Mouse (Mus musculus): ENCODE measurements around the gene Samd10. TPM values are rescaled to one million over a fixed set of nuclear protein-coding genes. Genes with fewer than 3 reads are reported as not detected.

Gene Samd10
- polyA plus RNA-seq, 1 experiment from 2014 or later, result 18.8 TPM

- 51% methylated on average over 6 of the region's 6 CpGs for WGBS
- no peak for ATAC-seq
- no peaks in the 10 kb centered on the region for H3K27me3 ChIP-seq (replicated peaks; ENCODE audit: control insufficient read depth, insufficient read depth, low read length)
- TF ChIP-seq CTCF (IDR thresholded peaks at IDR 0.05; ENCODE audit: low read depth), result no peak
- no peak overlapping the region for H3K27ac ChIP-seq (ENCODE audit: low read depth, low read length)
- H3K36me3 ChIP-seq (ENCODE audit: control insufficient read depth, insufficient read depth), result no peaks in the 10 kb centered on the region
- no peaks in the 10 kb centered on the region for H3K9me3 ChIP-seq (ENCODE audit: control insufficient read depth)
- peak overlapping the region; percentile 79 for H3K4me2 ChIP-seq (replicated peaks; ENCODE audit: low read depth)
- peaks cover 5% of the 10 kb centered on the region; the same call in 1 of the 2 replicates for H3K4me1 ChIP-seq (replicated peaks; ENCODE audit: control insufficient read depth, insufficient read depth, low read length)
- no peak overlapping the region for H3K9ac ChIP-seq (ENCODE audit: low read depth, low read length)
- peak overlapping the region; percentile 83 for H3K4me3 ChIP-seq (ENCODE audit: low read depth, low read length)
These were observed 1.3 kb upstream of the Samd10 start for GRCm38 (mm10) chr2:181600226-181600758.

DNA sequence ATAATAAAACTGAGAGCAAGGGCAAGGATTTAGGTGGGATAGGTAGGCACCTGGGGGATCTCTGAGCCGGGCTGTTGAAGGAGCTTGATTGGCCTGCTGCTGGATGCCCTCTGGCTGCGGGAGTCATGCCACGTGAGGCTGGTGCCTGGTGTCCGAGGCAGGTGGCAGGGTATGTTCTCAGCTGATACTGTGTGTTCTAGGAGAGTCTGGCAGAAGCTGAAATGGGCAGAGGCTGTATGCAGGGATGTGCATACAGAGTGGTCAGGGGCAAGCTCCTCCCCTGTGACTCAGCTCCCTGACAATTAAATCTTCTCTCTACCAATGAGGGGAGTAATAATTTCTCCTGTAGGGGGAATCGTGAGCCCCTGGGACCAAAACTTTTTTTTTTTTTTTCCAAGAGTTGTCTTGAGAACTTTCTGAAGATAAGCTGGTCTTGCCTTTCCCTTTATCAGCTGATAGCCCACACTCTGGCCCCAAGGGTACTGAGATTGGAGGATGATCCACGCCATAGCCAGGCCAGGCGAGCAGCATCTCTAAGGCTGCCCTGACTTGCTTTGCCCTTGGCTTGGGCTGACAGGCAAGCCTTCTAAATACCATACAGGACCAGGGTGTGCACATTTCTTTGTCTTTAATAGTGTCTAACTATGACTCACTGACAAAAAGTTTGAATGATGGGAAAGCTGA is 1.5 kb downstream of the Samd10 start:
- no peaks in the 10 kb centered on the region for H3K27me3 ChIP-seq (replicated peaks; ENCODE audit: control insufficient read depth, insufficient read depth, low read length)
- H3K9me3 ChIP-seq (ENCODE audit: control insufficient read depth), result no peaks in the 10 kb centered on the region
- no peak overlapping the region for H3K9ac ChIP-seq (ENCODE audit: low read depth, low read length)
- peak overlapping the region; percentile 13; the same call in 1 of the 2 replicates for H3K4me2 ChIP-seq (replicated peaks; ENCODE audit: low read depth)
- H3K4me3 ChIP-seq (ENCODE audit: low read depth, low read length), result no peak overlapping the region
- peaks cover 5% of the 10 kb centered on the region; the same call in 1 of the 2 replicates for H3K4me1 ChIP-seq (replicated peaks; ENCODE audit: control insufficient read depth, insufficient read depth, low read length)
- H3K36me3 ChIP-seq (ENCODE audit: control insufficient read depth, insufficient read depth), result no peaks in the 10 kb centered on the region
- ATAC-seq, result no peak
- TF ChIP-seq CTCF (IDR thresholded peaks at IDR 0.05; ENCODE audit: low read depth), result 0 out of 2 replicates have a peak, but pooled peaks have one; percentile 21
- no peak overlapping the region for H3K27ac ChIP-seq (ENCODE audit: low read depth, low read length)
- WGBS, result 59% methylated on average over 7 of the region's 7 CpGs

DNA sequence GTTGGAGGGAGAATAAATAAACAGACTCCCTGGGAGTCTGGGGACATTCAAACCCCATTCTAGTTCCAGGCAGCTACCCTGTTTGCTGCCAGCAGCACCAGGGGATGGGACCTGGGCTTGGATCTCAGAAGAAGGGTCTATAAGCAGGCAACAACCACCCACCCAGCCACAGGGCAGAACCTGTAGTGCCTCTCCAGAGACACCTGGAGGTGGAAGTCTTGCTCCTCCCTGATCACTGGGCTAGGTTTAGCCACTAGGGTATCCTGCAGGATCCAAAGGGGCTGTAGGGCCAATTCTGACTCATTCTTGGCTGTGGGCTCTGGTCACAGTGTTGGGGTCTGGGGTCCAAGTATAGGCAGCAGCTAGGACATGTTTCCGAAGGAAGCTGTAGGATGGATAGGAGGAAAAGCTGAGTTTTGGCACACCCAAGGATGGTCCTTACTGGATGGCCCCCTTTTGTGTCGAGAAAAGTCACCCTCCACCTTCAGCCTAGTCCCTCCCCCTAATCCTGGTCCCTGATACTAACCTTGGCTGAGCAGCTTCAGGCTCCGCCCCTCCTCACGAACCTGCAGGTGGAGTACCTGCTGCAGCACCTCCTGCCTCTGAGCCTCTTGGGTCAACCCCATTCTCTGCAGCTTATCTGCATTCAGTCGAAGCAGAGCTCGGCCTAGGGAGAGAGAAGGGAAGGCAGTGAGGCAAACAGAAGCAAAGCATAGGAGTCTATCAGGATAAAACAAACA is 2.6 kb downstream of the Samd10 start:
- ATAC-seq, result no peak
- H3K9ac ChIP-seq (ENCODE audit: low read depth, low read length), result no peak overlapping the region

GRCm38 (mm10) chr2:181594946-181595696 is 3.9 kb downstream of the Samd10 start:
- WGBS, result 70% methylated on average over 4 of the region's 4 CpGs
- Histone ChIP-seq H3K4me3 (ENCODE audit: low read depth, low read length) (no peak overlapping the region), H3K27me3 (replicated peaks; ENCODE audit: control insufficient read depth, insufficient read depth, low read length) (no peaks in the 10 kb centered on the region), H3K4me2 (replicated peaks; ENCODE audit: low read depth) (no peak overlapping the region), H3K27ac (ENCODE audit: low read depth, low read length) (no peak overlapping the region), H3K9ac (ENCODE audit: low read depth, low read length) (no peak overlapping the region), H3K4me1 (replicated peaks; ENCODE audit: control insufficient read depth, insufficient read depth, low read length) (peaks cover 5% of the 10 kb centered on the region; the same call in 1 of the 2 replicates), H3K9me3 (ENCODE audit: control insufficient read depth) (no peaks in the 10 kb centered on the region), H3K36me3 (ENCODE audit: control insufficient read depth, insufficient read depth) (peaks cover 4% of the 10 kb centered on the region; the same call in 1 of the 2 replicates)
- peak; percentile 78 for TF ChIP-seq CTCF (IDR thresholded peaks at IDR 0.05; ENCODE audit: low read depth)
- ATAC-seq, result no peak

More for the DNA sequence above, 2.6 kb downstream of the Samd10 start:
- Histone ChIP-seq H3K4me1 (replicated peaks; ENCODE audit: control insufficient read depth, insufficient read depth, low read length) (peaks cover 6% of the 10 kb centered on the region; the same call in 1 of the 2 replicates), H3K27ac (ENCODE audit: low read depth, low read length) (no peak overlapping the region), H3K36me3 (ENCODE audit: control insufficient read depth, insufficient read depth) (no peaks in the 10 kb centered on the region), H3K4me3 (ENCODE audit: low read depth, low read length) (no peak overlapping the region), H3K27me3 (replicated peaks; ENCODE audit: control insufficient read depth, insufficient read depth, low read length) (no peaks in the 10 kb centered on the region), H3K4me2 (replicated peaks; ENCODE audit: low read depth) (no peak overlapping the region), H3K9me3 (ENCODE audit: control insufficient read depth) (no peaks in the 10 kb centered on the region)
- no peak for TF ChIP-seq CTCF (IDR thresholded peaks at IDR 0.05; ENCODE audit: low read depth)
- WGBS, result 43% methylated on average over 6 of the region's 6 CpGs

DNA sequence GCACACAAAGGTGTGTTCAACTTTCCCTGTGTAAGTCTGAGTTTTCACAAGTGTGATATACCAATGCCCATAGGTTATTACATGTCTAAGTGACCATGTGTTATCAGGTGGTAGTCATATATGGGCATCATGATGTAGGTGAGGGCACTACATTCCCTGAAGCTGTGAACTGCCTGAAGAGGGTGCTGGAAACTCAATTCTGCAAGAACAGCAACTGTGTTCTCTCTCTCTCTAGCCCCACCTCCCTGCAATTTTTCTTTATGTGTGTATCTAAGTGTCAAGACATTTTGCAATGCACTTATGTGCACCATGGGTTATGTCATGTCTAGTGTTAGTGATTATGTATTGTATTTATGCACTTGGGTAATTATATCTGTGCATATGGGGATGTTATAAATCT is 5.1 kb downstream of the Samd10 start:
- ATAC-seq, result no peak
- H3K4me1 ChIP-seq (replicated peaks; ENCODE audit: control insufficient read depth, insufficient read depth, low read length), result peaks cover 5% of the 10 kb centered on the region; the same call in 1 of the 2 replicates
- H3K9ac ChIP-seq (ENCODE audit: low read depth, low read length), result no peak overlapping the region

More for the DNA sequence above, 5.1 kb downstream of the Samd10 start:
- H3K9me3 ChIP-seq (ENCODE audit: control insufficient read depth), result no peaks in the 10 kb centered on the region
- H3K27me3 ChIP-seq (replicated peaks; ENCODE audit: control insufficient read depth, insufficient read depth, low read length), result no peaks in the 10 kb centered on the region
- H3K27ac ChIP-seq (ENCODE audit: low read depth, low read length), result no peak overlapping the region
- peaks cover 16% of the 10 kb centered on the region; the same call in 1 of the 2 replicates for H3K36me3 ChIP-seq (ENCODE audit: control insufficient read depth, insufficient read depth)
- no peak overlapping the region for H3K4me3 ChIP-seq (ENCODE audit: low read depth, low read length)
- H3K4me2 ChIP-seq (replicated peaks; ENCODE audit: low read depth), result no peak overlapping the region
- peak; percentile 38; the same call in 1 of the 2 replicates for TF ChIP-seq CTCF (IDR thresholded peaks at IDR 0.05; ENCODE audit: low read depth)
